Mouse (Mus musculus): ENCODE measurements around the gene Dcaf5.

DNA sequence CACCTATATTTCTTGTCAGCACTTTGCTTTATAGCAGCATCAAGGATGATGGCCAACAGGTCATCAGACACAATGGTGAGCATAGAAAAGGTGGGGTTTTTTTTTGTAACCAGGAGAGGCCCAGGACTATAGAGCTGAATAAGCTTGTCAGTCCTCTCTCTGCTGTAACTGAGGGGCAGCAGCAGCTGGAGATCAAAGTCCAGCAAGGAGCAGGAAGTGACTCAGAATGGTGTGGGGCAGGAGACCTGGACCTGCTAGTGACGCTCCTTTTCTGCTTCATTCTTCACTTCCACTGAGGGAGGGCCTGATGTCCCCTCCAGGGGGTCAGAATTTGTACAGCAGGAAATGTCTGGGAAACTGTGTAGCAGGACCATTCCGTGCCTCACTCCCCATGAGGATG is 106.8 kb downstream of the Dcaf5 start:
- TF ChIP-seq POLR2A (IDR thresholded peaks at IDR 0.05; ENCODE audit: insufficient read depth, low read depth, low read length): no peak
- no peak for TF ChIP-seq CTCF (IDR thresholded peaks at IDR 0.05; ENCODE audit: insufficient read depth, low read depth, low read length)

Data from olfactory bulb, adult 2 months (tissue).